Mouse (Mus musculus) left cerebral cortex, adult 2 months (tissue): ENCODE data around the gene Hdac8. TPM values are rescaled to one million over a fixed set of nuclear protein-coding genes. Genes with fewer than 3 reads are reported as not detected.

Experiments used
- DNase-seq, 2 experiments: peaks; one replicate each; pipeline ENCODE4 v3.0.0; 2021 to 2022; ENCODE audit warnings: low spot score in 2 of 2, mixed read lengths in 1 of 2; ENCODE audit errors: extremely low spot score in 1 of 2
- H3K27ac ChIP-seq: fragments of 200-600 bp; 2 replicates; pipeline ENCODE4 v1.8.1; 2022
- H3K4me3 ChIP-seq: fragments of 200-600 bp; 2 replicates; pipeline ENCODE4 v1.8.1; 2022
- CTCF ChIP-seq: fragments of 200-600 bp; IDR thresholded peaks from 2 replicates; pipeline ENCODE4 v1.8.1; 2022; ENCODE audit warnings: antibody characterized with exemption, mild to moderate bottlenecking, moderate library complexity
- intact Hi-C: fragments of 180-260 bp; cut with DNase I; formaldehyde crosslinking; loops from one replicate; pipeline ENCODE4 v1.15.1; 2025
- total RNA-seq, 2 experiments: library from RNA; stranded (reverse); gene quantifications; 2 replicates each; pipeline ENCODE4 v1.2.3; 2021

The Hdac8 gene
- total RNA-seq, 2 experiments from 2014 or later = 16.0 to 16.9 TPM

DNA sequence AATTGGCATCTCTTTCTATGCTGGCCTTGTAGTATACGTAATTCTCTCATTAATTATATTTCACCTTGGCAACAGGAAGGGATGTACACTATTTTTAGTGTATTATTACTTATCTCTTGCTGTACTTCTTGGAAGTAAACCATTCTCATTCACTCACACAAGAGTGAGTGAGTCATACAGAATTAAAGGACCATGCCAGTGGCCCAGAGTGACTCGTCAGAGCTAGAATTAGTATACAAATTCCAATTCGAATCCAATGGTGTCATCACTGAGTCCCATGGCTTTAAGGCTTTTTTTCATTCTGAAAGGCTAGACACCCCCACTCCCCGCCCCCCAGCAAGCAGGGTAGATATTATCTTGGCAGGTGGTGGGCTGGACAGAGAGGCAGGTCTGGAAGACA lies 88.2 kb downstream of the Hdac8 start:
- DNase-seq = no peak
- Histone ChIP-seq H3K27ac (no peak overlapping the region), H3K4me3 (no peak overlapping the region)
- TF ChIP-seq CTCF = no peak
- intact Hi-C loops = loop anchor here (1.0 kb wide), 1 partner anchor 58 kb away; no protein-coding TSS in a partner anchor

GRCm38 (mm10) chrX:102416386-102416785 lies 88.8 kb downstream of the Hdac8 start:
- TF ChIP-seq CTCF = no peak
- intact Hi-C loops = loop anchor here (1.0 kb wide), 1 partner anchor 59 kb away; no protein-coding TSS in a partner anchor
- peak; percentile 12 to 13 for DNase-seq
- H3K27ac ChIP-seq = no peak overlapping the region
- no peak overlapping the region for H3K4me3 ChIP-seq

DNA sequence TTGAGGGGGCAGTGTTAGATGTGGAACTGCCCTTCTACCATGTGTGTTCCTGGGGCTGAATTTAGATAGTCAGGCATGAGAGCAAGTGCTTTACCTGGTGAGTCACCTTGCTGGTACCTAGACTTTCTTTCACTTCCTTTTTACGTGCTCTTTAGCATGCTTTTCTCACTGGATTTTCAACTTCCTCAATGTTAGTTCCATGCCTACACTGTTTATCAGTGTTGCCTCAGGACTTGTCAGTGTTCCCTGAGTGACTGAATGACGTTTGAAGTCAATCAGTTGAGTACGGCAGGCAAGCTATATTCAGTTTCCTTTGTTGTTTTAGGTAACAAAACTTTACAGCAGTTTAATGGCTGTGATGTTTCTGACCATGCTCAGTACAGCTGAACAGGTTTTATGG lies 120.4 kb downstream of the Hdac8 start:
- TF ChIP-seq CTCF = no peak
- intact Hi-C loops = no loop called here
- Histone ChIP-seq H3K27ac (no peak overlapping the region), H3K4me3 (no peak overlapping the region)
- DNase-seq = no peak

DNA sequence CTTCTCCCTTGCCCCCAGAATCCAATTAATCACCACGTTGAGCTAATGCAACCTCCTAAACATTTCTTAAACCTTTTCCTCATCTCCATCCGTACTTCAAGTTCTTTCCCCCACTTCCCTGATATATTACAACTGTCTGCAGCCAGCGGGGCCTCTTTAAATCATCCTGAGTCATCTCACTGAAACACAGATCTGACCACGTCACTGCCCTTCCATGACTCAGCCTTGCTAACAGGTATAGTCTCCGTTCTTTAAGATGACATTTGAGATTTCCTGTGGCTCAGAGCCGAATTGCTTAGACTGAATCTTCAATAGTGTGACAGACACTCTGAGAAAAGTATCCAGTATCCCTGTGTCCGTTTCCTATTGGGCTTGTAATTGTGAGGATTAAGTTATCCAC lies 122.0 kb downstream of the Hdac8 start:
- DNase-seq = no peak
- intact Hi-C loops = no loop called here
- TF ChIP-seq CTCF = no peak
- no peak overlapping the region for H3K4me3 ChIP-seq
- no peak overlapping the region for H3K27ac ChIP-seq

DNA sequence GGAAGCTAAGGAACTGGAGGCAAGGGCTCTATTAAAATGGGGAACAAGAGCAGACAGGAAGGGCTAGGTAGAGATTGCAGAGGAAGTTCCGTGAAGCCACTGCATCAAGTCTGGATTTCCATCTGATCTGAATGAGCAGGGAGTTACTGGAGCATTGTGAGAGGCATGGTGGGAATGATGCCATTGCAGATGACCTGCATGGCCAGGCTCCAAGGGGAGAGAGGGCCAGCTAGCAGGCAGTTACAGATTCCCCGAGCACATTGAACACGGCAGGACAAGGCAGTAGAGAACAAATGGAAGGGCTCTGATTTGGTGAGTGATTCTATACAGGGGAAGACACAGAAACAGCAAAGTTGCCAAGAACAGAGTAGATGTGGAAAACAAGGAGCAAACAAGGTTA lies 138.6 kb downstream of the Hdac8 start:
- H3K4me3 ChIP-seq = no peak overlapping the region
- DNase-seq = no peak
- intact Hi-C loops = no loop called here
- no peak overlapping the region for H3K27ac ChIP-seq
- no peak for TF ChIP-seq CTCF

GRCm38 (mm10) chrX:102362244-102362643 lies 142.9 kb downstream of the Hdac8 start:
- no peak for DNase-seq
- Histone ChIP-seq H3K27ac (no peak overlapping the region), H3K4me3 (no peak overlapping the region)
- intact Hi-C loops = no loop called here
- TF ChIP-seq CTCF = no peak

- no peak overlapping the region for H3K4me3 ChIP-seq
- intact Hi-C loops = loop anchor here (5.0 kb wide), 2 partner anchors 101 to 124 kb away; partner anchors contain the start of gene Cited1
- no peak for DNase-seq
- H3K27ac ChIP-seq = no peak overlapping the region
- TF ChIP-seq CTCF = no peak
These were observed 151.7 kb downstream of the Hdac8 start for GRCm38 (mm10) chrX:102353412-102353811.

GRCm38 (mm10) chrX:102349843-102350731 lies 155.1 kb downstream of the Hdac8 start:
- intact Hi-C loops = loop anchor here (5.0 kb wide), 2 partner anchors 98 to 127 kb away; partner anchors contain the start of gene Cited1
- Histone ChIP-seq H3K27ac (no peak overlapping the region), H3K4me3 (no peak overlapping the region)
- no peak for TF ChIP-seq CTCF
- no peak for DNase-seq

- intact Hi-C loops = no loop called here
- Histone ChIP-seq H3K4me3 (no peak overlapping the region), H3K27ac (no peak overlapping the region)
- no peak for TF ChIP-seq CTCF
- DNase-seq = no peak
These were observed 156.2 kb downstream of the Hdac8 start for GRCm38 (mm10) chrX:102348886-102349486.

DNA sequence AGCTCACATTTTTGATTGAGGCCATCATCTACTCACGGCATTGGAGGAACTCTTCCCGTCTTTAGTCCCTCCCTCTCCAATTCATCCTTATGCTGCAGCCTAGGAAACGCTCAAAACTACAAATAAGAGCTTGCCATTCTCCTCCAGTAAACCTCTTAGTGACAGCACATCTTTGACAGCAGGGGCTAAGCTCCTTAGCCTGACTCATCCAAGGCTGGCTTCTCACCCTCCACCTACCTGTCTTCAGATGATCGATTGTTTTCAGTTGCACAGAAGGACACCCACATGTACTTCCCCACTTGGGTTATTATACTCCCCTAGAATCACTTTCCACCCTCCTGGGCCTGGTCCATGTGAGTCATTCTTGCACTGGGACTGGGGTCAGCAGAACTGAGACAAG lies 163.5 kb downstream of the Hdac8 start:
- intact Hi-C loops = no loop called here
- peak; percentile 8 to 20 for DNase-seq
- Histone ChIP-seq H3K27ac (no peak overlapping the region), H3K4me3 (no peak overlapping the region)
- TF ChIP-seq CTCF = no peak

- DNase-seq = no peak
- no peak overlapping the region for H3K27ac ChIP-seq
- intact Hi-C loops = no loop called here
- TF ChIP-seq CTCF = no peak
- no peak overlapping the region for H3K4me3 ChIP-seq
These were observed 165.6 kb downstream of the Hdac8 start for GRCm38 (mm10) chrX:102339396-102340155.

- no peak for TF ChIP-seq CTCF
- intact Hi-C loops = no loop called here
- Histone ChIP-seq H3K27ac (no peak overlapping the region), H3K4me3 (no peak overlapping the region)
- DNase-seq = no peak
These were observed 185.5 kb downstream of the Hdac8 start for GRCm38 (mm10) chrX:102319696-102320095.
